Mouse (Mus musculus): ENCODE data around the gene Gm1043. TPM values are rescaled to one million over a fixed set of nuclear protein-coding genes. Genes with fewer than 3 reads are reported as not detected.

The Gm1043 gene
- polyA plus RNA-seq (2015; fragmentation: Nextera tagmentation; extraction: Ambion mirVana) = 2.6 and 2.8 TPM in 2 replicates

- Histone ChIP-seq H3K9ac (no peak within 1 kb of the TSS), H3K27ac (no peak within 1 kb of the TSS), H3K4me2 (no peak within 1 kb of the TSS), H3K9me3 (no peaks in the 10 kb centered on the region), H3K36me3 (replicated peaks) (peaks cover 8% of the 10 kb centered on the region; the same call in 1 of the 2 replicates), H3K4me3 (no peak within 1 kb of the TSS), H3K4me1 (peaks cover 13% of the 10 kb centered on the region), H3K27me3 (replicated peaks) (peaks cover 9% of the 10 kb centered on the region; the same call in 1 of the 2 replicates)
- WGBS = 80% methylated on average over 16 of the region's 16 CpGs
- ATAC-seq (replicated peaks) = no peak
Measured at GRCm38 (mm10) chr5:37085241-37085640, at the start of gene Gm1043. Gm1043 (plus strand) TSS chr5:37085370.

- no peaks in the 10 kb centered on the region for H3K36me3 ChIP-seq (replicated peaks)
- no peak overlapping the region for H3K4me2 ChIP-seq
- no peaks in the 10 kb centered on the region; the same call in 1 of the 2 replicates for H3K27me3 ChIP-seq (replicated peaks)
- H3K4me1 ChIP-seq = peaks cover 3% of the 10 kb centered on the region; the same call in 1 of the 2 replicates
- H3K9ac ChIP-seq = no peak overlapping the region
- no peak overlapping the region for H3K27ac ChIP-seq
- no peaks in the 10 kb centered on the region for H3K9me3 ChIP-seq
- H3K4me3 ChIP-seq = no peak overlapping the region
- WGBS = 81% methylated on average over 6 of the region's 6 CpGs
- ATAC-seq (replicated peaks) = no peak
Measured at GRCm38 (mm10) chr5:37035896-37036295, 49.3 kb upstream of the Gm1043 start.

DNA sequence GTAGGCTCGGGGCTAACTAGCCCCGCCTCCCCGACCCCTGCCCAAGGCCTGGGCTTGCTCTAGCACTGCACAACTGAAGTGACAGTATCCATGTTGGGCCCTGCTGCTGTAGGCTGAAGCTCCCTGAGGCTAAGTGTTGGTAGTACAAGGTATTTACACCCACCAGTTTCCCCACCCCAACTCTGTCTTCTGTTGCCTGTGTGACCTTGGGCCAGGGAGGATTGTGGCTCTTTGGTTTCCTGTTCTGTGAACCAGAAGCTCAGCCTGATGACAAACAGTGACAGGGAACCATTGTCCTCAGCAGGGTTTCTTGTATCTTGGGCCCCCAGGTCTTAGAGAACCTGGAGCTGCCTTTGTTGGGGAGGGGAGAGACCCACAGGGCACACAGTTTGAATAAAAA lies 48.3 kb upstream of the Gm1043 start:
- Histone ChIP-seq H3K4me1 (peaks cover 3% of the 10 kb centered on the region; the same call in 1 of the 2 replicates), H3K36me3 (replicated peaks) (no peaks in the 10 kb centered on the region), H3K27ac (no peak overlapping the region), H3K4me3 (no peak overlapping the region), H3K9me3 (no peaks in the 10 kb centered on the region), H3K4me2 (no peak overlapping the region), H3K27me3 (replicated peaks) (no peaks in the 10 kb centered on the region), H3K9ac (no peak overlapping the region)
- 68% methylated on average over 3 of the region's 3 CpGs for WGBS
- ATAC-seq (replicated peaks) = no peak

- Histone ChIP-seq H3K4me2 (no peak overlapping the region), H3K4me1 (peaks cover 10% of the 10 kb centered on the region), H3K4me3 (no peak overlapping the region), H3K9ac (no peak overlapping the region), H3K9me3 (no peaks in the 10 kb centered on the region), H3K36me3 (replicated peaks) (no peaks in the 10 kb centered on the region), H3K27ac (no peak overlapping the region), H3K27me3 (replicated peaks) (no peaks in the 10 kb centered on the region)
- no peak for ATAC-seq (replicated peaks)
- WGBS = 73% methylated on average over 6 of the region's 6 CpGs
Measured at GRCm38 (mm10) chr5:37039908-37040307, 45.3 kb upstream of the Gm1043 start.

DNA sequence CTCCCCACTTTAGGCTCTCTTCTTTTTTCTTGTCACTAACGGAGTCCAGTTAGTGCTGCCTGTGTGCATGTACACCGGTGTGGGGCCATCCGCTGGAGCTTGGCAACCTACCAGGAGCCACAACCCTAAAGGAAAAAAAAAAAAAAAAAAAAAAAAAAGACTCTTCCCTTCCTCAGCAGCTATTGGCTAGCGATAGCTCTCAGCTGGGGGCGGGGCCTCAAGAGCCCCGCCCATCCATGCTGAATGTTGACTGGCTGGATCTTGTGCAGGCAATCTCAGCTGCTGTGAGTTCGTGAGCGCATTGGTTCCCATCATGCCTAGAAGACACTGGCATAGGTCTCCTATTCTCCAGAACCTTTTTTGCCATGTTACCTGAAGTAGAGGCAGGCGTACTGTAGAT lies 44.5 kb upstream of the Gm1043 start:
- Histone ChIP-seq H3K27me3 (replicated peaks) (no peaks in the 10 kb centered on the region), H3K4me3 (no peak overlapping the region), H3K9me3 (no peaks in the 10 kb centered on the region), H3K4me2 (no peak overlapping the region), H3K4me1 (peaks cover 10% of the 10 kb centered on the region), H3K27ac (no peak overlapping the region), H3K9ac (no peak overlapping the region), H3K36me3 (replicated peaks) (no peaks in the 10 kb centered on the region)
- 24% methylated on average over 9 of the region's 9 CpGs for WGBS
- ATAC-seq (replicated peaks) = no peak

DNA sequence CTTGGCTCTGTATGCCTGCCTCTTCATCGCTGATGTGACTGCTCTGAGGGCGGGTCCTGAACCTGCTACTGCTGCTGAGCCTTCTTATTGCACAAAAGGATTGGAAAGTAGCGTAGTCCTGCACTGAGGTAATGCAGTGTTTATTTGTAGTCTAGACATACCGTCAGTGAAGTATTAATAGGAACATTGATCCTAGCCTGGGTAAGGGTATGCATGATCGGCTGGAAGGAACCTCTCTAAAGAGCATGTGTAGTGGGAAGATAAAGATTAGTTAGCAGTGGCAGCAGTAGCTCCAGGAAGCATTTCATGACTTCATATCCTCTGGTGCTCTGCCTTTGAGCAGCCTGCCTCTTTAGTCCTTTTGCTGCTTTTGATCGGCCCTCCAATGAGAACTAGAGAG lies 43.5 kb upstream of the Gm1043 start:
- ATAC-seq (replicated peaks) = no peak
- no peaks in the 10 kb centered on the region for H3K27me3 ChIP-seq (replicated peaks)
- no peaks in the 10 kb centered on the region for H3K9me3 ChIP-seq
- H3K4me1 ChIP-seq = peaks cover 12% of the 10 kb centered on the region
- H3K36me3 ChIP-seq (replicated peaks) = no peaks in the 10 kb centered on the region
- no peak overlapping the region for H3K27ac ChIP-seq
- 47% methylated on average over 6 of the region's 6 CpGs for WGBS
- no peak overlapping the region for H3K4me3 ChIP-seq
- no peak overlapping the region for H3K9ac ChIP-seq
- no peak overlapping the region for H3K4me2 ChIP-seq

- Histone ChIP-seq H3K4me1 (peaks cover 14% of the 10 kb centered on the region), H3K4me3 (no peak overlapping the region), H3K4me2 (no peak overlapping the region), H3K36me3 (replicated peaks) (no peaks in the 10 kb centered on the region), H3K9me3 (no peaks in the 10 kb centered on the region), H3K9ac (no peak overlapping the region), H3K27me3 (replicated peaks) (no peaks in the 10 kb centered on the region), H3K27ac (no peak overlapping the region)
- no peak for ATAC-seq (replicated peaks)
- WGBS = 25% methylated on average over 4 of the region's 4 CpGs
Measured at GRCm38 (mm10) chr5:37042934-37043333, 42.2 kb upstream of the Gm1043 start.

- Histone ChIP-seq H3K9ac (no peak overlapping the region), H3K4me3 (no peak overlapping the region), H3K27me3 (replicated peaks) (no peaks in the 10 kb centered on the region)
Measured at GRCm38 (mm10) chr5:37044793-37045192, 40.4 kb upstream of the Gm1043 start.

DNA sequence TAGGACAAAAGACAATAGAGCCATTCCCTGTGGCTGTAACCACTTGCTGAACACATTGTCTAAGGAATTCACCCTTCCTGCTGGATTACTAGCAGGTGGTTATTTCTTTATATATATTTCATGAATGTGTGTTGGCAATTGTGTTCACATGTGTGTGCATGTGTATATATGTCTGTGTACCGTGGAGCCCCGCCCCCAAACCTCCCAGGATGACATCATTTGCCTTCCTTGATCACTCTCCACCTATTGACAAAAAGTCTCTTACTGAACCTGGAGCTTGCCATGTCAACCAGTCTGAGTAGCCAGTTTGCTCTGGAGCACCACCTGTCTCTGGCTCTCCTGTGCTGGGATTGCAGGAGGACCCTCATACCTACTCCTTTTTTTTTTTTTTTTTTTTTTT lies 39.6 kb upstream of the Gm1043 start:
- ATAC-seq (replicated peaks) = no peak
- H3K4me2 ChIP-seq = no peak overlapping the region
- H3K9me3 ChIP-seq = no peaks in the 10 kb centered on the region
- H3K27me3 ChIP-seq (replicated peaks) = no peaks in the 10 kb centered on the region
- H3K36me3 ChIP-seq (replicated peaks) = no peaks in the 10 kb centered on the region
- H3K27ac ChIP-seq = no peak overlapping the region
- H3K4me3 ChIP-seq = no peak overlapping the region
- peaks cover 15% of the 10 kb centered on the region for H3K4me1 ChIP-seq
- 91% methylated on average over 2 of the region's 2 CpGs for WGBS
- H3K9ac ChIP-seq = no peak overlapping the region

More at GRCm38 (mm10) chr5:37044793-37045192, 40.4 kb upstream of the Gm1043 start:
- Histone ChIP-seq H3K4me1 (peaks cover 14% of the 10 kb centered on the region), H3K27ac (no peak overlapping the region), H3K4me2 (no peak overlapping the region), H3K9me3 (no peaks in the 10 kb centered on the region), H3K36me3 (replicated peaks) (no peaks in the 10 kb centered on the region)
- 84% methylated on average over 2 of the region's 2 CpGs for WGBS
- no peak for ATAC-seq (replicated peaks)

DNA sequence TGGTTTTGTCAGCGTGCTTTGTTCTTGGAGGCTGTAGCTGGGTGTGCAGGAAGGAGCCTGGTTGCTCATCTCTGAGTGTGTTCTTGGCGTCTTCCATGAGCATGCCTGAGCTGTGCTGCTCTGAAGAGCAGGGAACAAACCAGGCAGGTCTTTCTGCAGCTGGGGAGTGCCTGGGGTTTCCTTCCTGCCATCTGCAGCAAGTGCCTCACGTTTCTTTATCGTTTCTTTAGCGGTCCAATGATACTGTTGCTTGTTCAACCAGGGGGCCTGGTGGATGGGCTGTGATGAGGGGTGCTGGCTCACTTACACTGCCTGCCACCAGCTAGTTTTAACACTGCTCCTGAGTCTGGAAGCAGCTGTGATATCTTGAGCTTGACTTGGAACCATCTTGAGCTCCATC lies 38.4 kb upstream of the Gm1043 start:
- Histone ChIP-seq H3K27ac (no peak overlapping the region), H3K4me2 (no peak overlapping the region), H3K36me3 (replicated peaks) (no peaks in the 10 kb centered on the region), H3K4me3 (no peak overlapping the region), H3K4me1 (peaks cover 18% of the 10 kb centered on the region), H3K9me3 (no peaks in the 10 kb centered on the region), H3K27me3 (replicated peaks) (no peaks in the 10 kb centered on the region), H3K9ac (no peak overlapping the region)
- no peak for ATAC-seq (replicated peaks)
- 62% methylated on average over 5 of the region's 5 CpGs for WGBS

GRCm38 (mm10) chr5:37047206-37047915 lies 37.8 kb upstream of the Gm1043 start:
- 63% methylated on average over 17 of the region's 17 CpGs for WGBS
- Histone ChIP-seq H3K4me3 (no peak overlapping the region), H3K9me3 (no peaks in the 10 kb centered on the region), H3K9ac (no peak overlapping the region), H3K27me3 (replicated peaks) (no peaks in the 10 kb centered on the region), H3K27ac (no peak overlapping the region), H3K36me3 (replicated peaks) (no peaks in the 10 kb centered on the region), H3K4me1 (peaks cover 18% of the 10 kb centered on the region), H3K4me2 (no peak overlapping the region)
- ATAC-seq (replicated peaks) = no peak

- no peaks in the 10 kb centered on the region for H3K27me3 ChIP-seq (replicated peaks)
- H3K4me2 ChIP-seq = no peak overlapping the region
- H3K4me1 ChIP-seq = peaks cover 20% of the 10 kb centered on the region
- H3K9ac ChIP-seq = no peak overlapping the region
- H3K9me3 ChIP-seq = no peaks in the 10 kb centered on the region
- H3K27ac ChIP-seq = no peak overlapping the region
- 81% methylated on average over 7 of the region's 7 CpGs for WGBS
- no peak overlapping the region for H3K4me3 ChIP-seq
- ATAC-seq (replicated peaks) = no peak
- no peaks in the 10 kb centered on the region for H3K36me3 ChIP-seq (replicated peaks)
Measured at GRCm38 (mm10) chr5:37047992-37048391, 37.2 kb upstream of the Gm1043 start.

DNA sequence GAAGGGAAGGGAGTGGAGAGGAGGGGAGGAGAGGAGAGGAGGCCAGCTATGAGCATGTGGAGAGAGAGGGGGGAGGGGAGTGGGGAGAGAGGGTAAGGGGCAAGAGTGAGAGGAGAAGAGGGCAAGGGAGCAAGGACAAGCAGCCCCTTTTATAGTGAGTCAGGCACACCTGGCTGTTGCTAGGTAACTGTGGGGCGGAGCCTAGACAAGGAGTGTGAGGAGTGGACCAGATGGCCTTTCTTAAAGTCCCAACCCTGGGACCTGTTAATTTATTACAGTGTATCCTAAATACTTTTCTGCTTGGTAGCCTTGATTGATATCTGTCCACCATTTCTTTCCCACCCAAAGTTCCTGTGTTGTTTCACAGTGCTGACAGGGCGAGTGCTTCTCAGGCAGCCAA lies 36.1 kb upstream of the Gm1043 start:
- Histone ChIP-seq H3K4me1 (peaks cover 22% of the 10 kb centered on the region; the same call in 1 of the 2 replicates), H3K4me2 (no peak overlapping the region), H3K36me3 (replicated peaks) (no peaks in the 10 kb centered on the region), H3K27ac (no peak overlapping the region), H3K4me3 (no peak overlapping the region), H3K27me3 (replicated peaks) (no peaks in the 10 kb centered on the region), H3K9me3 (no peaks in the 10 kb centered on the region), H3K9ac (no peak overlapping the region)
- ATAC-seq (replicated peaks) = no peak
- 78% methylated on average over 2 of the region's 2 CpGs for WGBS
